Mouse (Mus musculus) midbrain, embryonic 14.5 days (tissue): ENCODE results near the gene Emg1. TPM values are rescaled to one million over a fixed set of nuclear protein-coding genes. Genes with fewer than 3 reads are reported as not detected.

Source experiments
- ATAC-seq: fragments of 200-750 bp; cut with Nextera tagmentation; 2 replicates; pipeline ENCODE4 v1.8.0; 2017; ENCODE audit warnings: moderate number of reproducible peaks, moderate library complexity; ENCODE audit not compliant: low FRiP score, low TSS enrichment
- DNase-seq: peaks from one replicate; pipeline ENCODE4 v3.0.0-alpha.2; 2015
- H3K27ac ChIP-seq: fragments of 300-500 bp; sonication (generic); replicated peaks from 2 replicates; pipeline ENCODE4 v1.5.1; 2014; ENCODE audit warnings: mild to moderate bottlenecking, low read depth, low read length, moderate library complexity
- H3K27me3 ChIP-seq: fragments of 300-500 bp; sonication (generic); 2 replicates; pipeline ENCODE4 v1.6.1; 2014; ENCODE audit warnings: low read length, control low read depth, mixed read lengths; ENCODE audit not compliant: control insufficient read depth, insufficient read depth
- H3K36me3 ChIP-seq: fragments of 300-500 bp; sonication (generic); 2 replicates; pipeline ENCODE4 v1.6.1; 2014; ENCODE audit warnings: low read length, control low read depth; ENCODE audit not compliant: control insufficient read depth, insufficient read depth
- H3K4me1 ChIP-seq: fragments of 300-500 bp; sonication (generic); 2 replicates; pipeline ENCODE4 v1.6.1; 2014; ENCODE audit warnings: mild to moderate bottlenecking, antibody characterized with exemption, low read length, control low read depth; ENCODE audit not compliant: control insufficient read depth, insufficient read depth
- H3K4me2 ChIP-seq: fragments of 300-500 bp; sonication (generic); 2 replicates; pipeline ENCODE4 v1.6.1; 2014; ENCODE audit warnings: mild to moderate bottlenecking, low read length, moderate library complexity
- H3K4me3 ChIP-seq: fragments of 300-500 bp; sonication (generic); replicated peaks from 2 replicates; pipeline ENCODE4 v1.5.1; 2014; ENCODE audit warnings: low read depth, low read length
- H3K9ac ChIP-seq: fragments of 300-500 bp; sonication (generic); replicated peaks from 2 replicates; pipeline ENCODE4 v1.6.1; 2014; ENCODE audit warnings: mild to moderate bottlenecking, low read length, moderate library complexity
- H3K9me3 ChIP-seq: fragments of 300-500 bp; sonication (generic); 2 replicates; pipeline ENCODE4 v1.6.1; 2016; ENCODE audit warnings: low read length, control low read depth, mixed read lengths; ENCODE audit not compliant: control insufficient read depth
- WGBS: fragments of 180-500 bp; shearing (Covaris S2); extraction: QIAGEN DNeasy Blood & Tissue Kit; methylation state at CpG from one replicate; pipeline ENCODE4 v1.1.7; 2014; 5-methylcytosine and 5-hydroxymethylcytosine counted together
- polyA plus RNA-seq: library from polyadenylated mRNA; unstranded; fragments of >200 nt; fragmentation: Nextera tagmentation; extraction: Ambion mirVana; gene quantifications from 2 replicates; pipeline ENCODE4 v1.2.1, GENCODE M21; 2014

The Emg1 gene
- polyA plus RNA-seq, result 111 and 120 TPM in 2 replicates

- WGBS, result under 1% methylated on average over 74 of the region's 76 CpGs
- ATAC-seq, result peak; percentile 98
Measured at GRCm38 (mm10) chr6:124711824-124712782, at the start of gene Emg1, which contains the start of gene Phb2. Emg1 (minus strand) TSS chr6:124712178. Phb2 (plus strand) TSS chr6:124712336.

DNA sequence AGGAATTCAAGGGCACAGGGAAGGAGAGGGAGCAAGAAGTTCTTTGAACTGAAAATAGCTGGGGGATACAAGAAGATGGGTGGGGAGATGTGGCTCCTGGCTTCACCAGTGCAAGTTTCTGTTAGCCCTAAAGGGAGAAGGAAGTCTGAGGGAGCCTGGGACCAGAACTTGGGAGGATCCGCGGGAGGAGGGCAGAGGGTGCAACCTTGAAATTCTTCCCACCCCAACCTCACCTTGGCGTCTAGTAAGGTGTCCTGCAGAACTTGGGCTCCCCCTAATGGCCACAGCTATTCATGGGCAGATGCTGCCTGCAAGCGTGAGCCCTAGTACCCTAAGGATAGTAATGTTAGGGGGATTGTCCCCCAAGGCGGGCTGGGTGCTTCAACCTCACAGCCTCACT is 47.3 kb upstream of the Emg1 start:
- Histone ChIP-seq H3K4me2 (no peak overlapping the region), H3K4me3 (no peak overlapping the region), H3K27me3 (no peaks in the 10 kb centered on the region), H3K9ac (no peak overlapping the region), H3K4me1 (peaks cover 32% of the 10 kb centered on the region), H3K36me3 (no peaks in the 10 kb centered on the region), H3K9me3 (no peaks in the 10 kb centered on the region), H3K27ac (0 out of 2 replicates have a peak overlapping the region, but pooled peaks have one; percentile 97)
- no peak for ATAC-seq
- whole genome bisulfite sequencing, result 6% methylated on average over 5 of the region's 5 CpGs
- DNase-seq, result peak; percentile 85

More at GRCm38 (mm10) chr6:124711824-124712782, at the start of gene Emg1, which contains the start of gene Phb2:
- Histone ChIP-seq H3K4me2 (peak within 1 kb of the TSS; percentile 66), H3K27me3 (no peaks in the 10 kb centered on the region), H3K36me3 (peaks cover 45% of the 10 kb centered on the region), H3K4me3 (peak within 1 kb of the TSS; percentile 94), H3K4me1 (peaks cover 28% of the 10 kb centered on the region), H3K9me3 (no peaks in the 10 kb centered on the region), H3K9ac (peak within 1 kb of the TSS; percentile 90), H3K27ac (peak within 1 kb of the TSS; percentile 81)
- peak; percentile 99 for DNase-seq

GRCm38 (mm10) chr6:124758849-124759232 is 46.9 kb upstream of the Emg1 start:
- WGBS, result 45% methylated on average over 2 of the region's 2 CpGs
- no peak overlapping the region for H3K4me3 ChIP-seq
- H3K9ac ChIP-seq, result no peak overlapping the region
- no peaks in the 10 kb centered on the region for H3K9me3 ChIP-seq
- no peak for DNase-seq
- no peak for ATAC-seq
- no peaks in the 10 kb centered on the region for H3K27me3 ChIP-seq
- H3K4me1 ChIP-seq, result peaks cover 36% of the 10 kb centered on the region
- peak overlapping the region; percentile 97; the same call in 1 of the 2 replicates for H3K27ac ChIP-seq
- no peak overlapping the region for H3K4me2 ChIP-seq
- no peaks in the 10 kb centered on the region for H3K36me3 ChIP-seq

GRCm38 (mm10) chr6:124757909-124758848 is 46.2 kb upstream of the Emg1 start:
- Histone ChIP-seq H3K27ac (peak overlapping the region; percentile 97), H3K4me1 (peaks cover 41% of the 10 kb centered on the region), H3K36me3 (no peaks in the 10 kb centered on the region), H3K4me2 (peak overlapping the region; percentile 70), H3K9me3 (no peaks in the 10 kb centered on the region), H3K27me3 (no peaks in the 10 kb centered on the region), H3K9ac (no peak overlapping the region; the same call in 1 of the 2 replicates), H3K4me3 (peak overlapping the region; percentile 79)
- WGBS, result 20% methylated on average over 5 of the region's 5 CpGs
- ATAC-seq (peak; percentile 15; the same call in 1 of the 2 replicates), DNase-seq (peak; percentile 68)

DNA sequence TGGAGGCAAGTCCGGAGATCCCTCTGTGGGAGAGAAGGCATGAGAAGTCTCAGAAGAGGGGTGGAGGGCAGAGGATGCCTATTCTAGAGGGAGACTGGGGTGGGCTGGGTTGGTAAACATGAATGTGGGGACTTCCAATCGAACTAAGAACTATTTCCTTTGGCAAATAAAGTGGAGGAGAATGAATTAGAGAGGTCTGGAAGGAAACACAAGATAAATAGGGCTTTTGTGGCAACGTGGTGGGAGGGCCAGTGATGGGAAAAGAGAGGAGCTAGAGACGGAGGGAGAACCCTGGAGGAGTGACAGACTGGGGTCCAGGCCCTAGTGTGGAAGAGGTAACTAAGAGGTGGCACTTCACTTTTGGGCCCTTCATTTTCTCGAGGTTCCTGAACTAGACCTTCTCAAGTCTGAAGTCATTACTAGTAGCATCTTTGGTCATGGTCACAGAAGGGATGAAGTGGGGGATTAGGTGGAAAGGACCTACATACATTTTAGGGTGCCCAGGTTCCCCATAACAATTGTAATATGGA is 45.4 kb upstream of the Emg1 start:
- H3K9me3 ChIP-seq, result no peaks in the 10 kb centered on the region
- peaks cover 41% of the 10 kb centered on the region for H3K4me1 ChIP-seq
- H3K4me3 ChIP-seq, result peak overlapping the region; percentile 79
- H3K27me3 ChIP-seq, result no peaks in the 10 kb centered on the region
- H3K27ac ChIP-seq, result peak overlapping the region; percentile 97
- H3K4me2 ChIP-seq, result peak overlapping the region; percentile 70
- H3K9ac ChIP-seq, result peak overlapping the region; percentile 93
- WGBS, result 4% methylated on average over 5 of the region's 5 CpGs
- no peak for ATAC-seq
- no peak for DNase-seq
- H3K36me3 ChIP-seq, result peaks cover 5% of the 10 kb centered on the region; the same call in 1 of the 2 replicates

GRCm38 (mm10) chr6:124756652-124757350 is 44.8 kb upstream of the Emg1 start:
- peak overlapping the region; percentile 70 for H3K4me2 ChIP-seq
- peaks cover 6% of the 10 kb centered on the region; the same call in 1 of the 2 replicates for H3K36me3 ChIP-seq
- peak overlapping the region; percentile 97 for H3K27ac ChIP-seq
- no peaks in the 10 kb centered on the region for H3K27me3 ChIP-seq
- ATAC-seq (peak; percentile 85), DNase-seq (peak; percentile 89)
- H3K4me3 ChIP-seq, result peak overlapping the region; percentile 79
- WGBS, result 1% methylated on average over 54 of the region's 54 CpGs
- H3K9me3 ChIP-seq, result no peaks in the 10 kb centered on the region
- peaks cover 41% of the 10 kb centered on the region for H3K4me1 ChIP-seq
- H3K9ac ChIP-seq, result peak overlapping the region; percentile 93

DNA sequence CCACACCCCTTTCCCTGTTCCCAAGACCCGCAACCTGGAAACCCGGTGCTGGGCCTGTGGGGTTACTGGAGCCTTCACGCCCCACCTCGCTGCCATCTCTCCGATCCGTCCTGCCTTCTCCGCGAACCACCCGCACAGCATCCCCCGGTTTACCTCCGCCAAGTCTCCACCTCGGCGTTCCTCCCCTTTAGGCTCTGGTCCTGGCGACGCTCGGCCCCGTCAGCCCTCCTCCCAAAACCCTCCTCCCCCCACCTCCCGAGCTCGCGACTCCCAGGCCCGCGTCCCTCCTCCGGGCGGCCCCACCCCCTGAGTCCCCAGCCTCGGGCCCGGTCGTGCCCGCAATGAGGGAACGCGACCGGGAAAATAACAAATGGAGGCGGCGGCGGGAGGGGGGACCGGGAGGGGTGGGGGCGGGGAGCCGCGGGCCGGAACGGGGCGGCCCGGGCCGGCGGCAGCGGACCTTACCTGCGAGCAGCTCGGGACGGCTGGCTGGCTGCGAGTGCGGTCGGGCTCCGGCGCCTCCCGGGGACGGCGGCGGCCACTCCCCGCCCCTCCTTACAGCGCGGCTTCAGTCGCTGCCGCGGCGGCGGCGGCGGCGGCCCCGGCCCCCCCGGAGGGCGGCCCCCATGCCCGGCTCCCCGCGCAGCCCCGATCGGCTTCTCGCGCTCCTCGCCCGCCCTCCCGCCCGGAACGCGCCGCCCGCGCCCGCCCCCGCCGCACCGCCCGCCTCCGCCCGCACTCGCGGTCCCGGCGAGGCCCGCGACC is 44.0 kb upstream of the Emg1 start, which contains the start of the genes Gm45234 and Atn1:
Gene Gm45234, minus strand, starts transcription at position 191 of the 765 bp plus-strand sequence.
Gene Atn1, minus strand, starts transcription at position 694 of the 765 bp plus-strand sequence.
- ATAC-seq, result peak; percentile 66
- peaks cover 6% of the 10 kb centered on the region; the same call in 1 of the 2 replicates for H3K36me3 ChIP-seq
- peaks cover 41% of the 10 kb centered on the region for H3K4me1 ChIP-seq
- H3K4me3 ChIP-seq, result peak within 1 kb of the TSS; percentile 79
- peak within 1 kb of the TSS; percentile 97 for H3K27ac ChIP-seq
- no peaks in the 10 kb centered on the region for H3K27me3 ChIP-seq
- 1% methylated on average over 65 of the region's 100 CpGs for WGBS
- peak within 1 kb of the TSS; percentile 70 for H3K4me2 ChIP-seq
- peak within 1 kb of the TSS; percentile 93 for H3K9ac ChIP-seq
- no peaks in the 10 kb centered on the region for H3K9me3 ChIP-seq
- peak; percentile 82 for DNase-seq
